Mouse (Mus musculus) left cerebral cortex, postnatal 10 days (tissue): Measurements from ENCODE around the gene Clip1. TPM values are rescaled to one million over a fixed set of nuclear protein-coding genes. Genes with fewer than 3 reads are reported as not detected.

Source experiments
- DNase-seq, 2 experiments: peaks; one replicate each; pipeline ENCODE4 v3.0.0; 2021 to 2022; ENCODE audit warnings: low spot score in 2 of 2, mixed read lengths in 1 of 2; ENCODE audit errors: extremely low spot score in 1 of 2
- intact Hi-C: fragments of 180-260 bp; cut with DNase I; formaldehyde crosslinking; loops from one replicate; pipeline ENCODE4 v1.15.1; 2025
- total RNA-seq, 2 experiments: library from RNA; stranded (reverse); gene quantifications; 2 replicates each; pipeline ENCODE4 v1.2.3; 2021

Gene Clip1
- total RNA-seq, 2 experiments from 2014 or later: 112 to 122 TPM

DNA sequence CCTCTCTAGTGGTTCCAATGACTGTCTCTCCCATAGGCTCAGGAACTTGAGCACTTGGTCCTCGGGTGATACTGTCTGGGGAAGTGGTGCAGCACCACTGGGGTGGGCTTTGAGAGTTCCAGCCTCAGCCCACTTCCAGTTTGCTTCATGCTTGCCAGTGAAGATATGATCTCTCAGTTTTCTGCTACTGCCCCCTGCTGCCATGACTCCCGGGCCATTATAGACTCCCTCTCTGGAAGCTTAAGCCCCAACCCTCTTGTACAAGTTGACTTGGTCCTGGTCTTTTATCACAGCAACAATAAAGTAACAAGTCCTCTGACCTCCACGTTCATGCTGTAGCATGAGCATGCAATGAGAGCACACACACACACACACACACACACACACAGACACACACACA lies 5.3 kb downstream of the Clip1 start:
- intact Hi-C loops: no loop called here
- no peak for DNase-seq

- DNase-seq: no peak
- intact Hi-C loops: no loop called here
Observed at GRCm38 (mm10) chr5:123675717-123676116, 8.7 kb downstream of the Clip1 start.

GRCm38 (mm10) chr5:123675221-123675620 lies 9.2 kb downstream of the Clip1 start:
- intact Hi-C loops: no loop called here
- DNase-seq: no peak

DNA sequence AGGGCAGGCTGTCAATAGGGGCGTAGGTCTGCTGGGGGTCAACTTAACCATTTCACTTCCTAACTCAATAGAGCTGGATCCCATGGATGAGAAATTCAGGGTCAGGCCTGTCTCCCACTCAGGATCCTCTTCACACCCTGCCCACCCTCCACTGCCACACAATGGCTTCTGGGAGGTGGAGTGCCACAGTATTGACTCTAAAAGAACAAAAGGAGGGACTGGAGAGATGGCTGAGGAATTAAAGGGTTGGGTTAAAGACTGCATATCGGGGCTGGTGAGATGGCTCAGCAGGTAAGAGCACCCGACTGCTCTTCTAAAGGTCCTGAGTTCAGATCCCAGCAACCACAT lies 13.0 kb downstream of the Clip1 start:
- intact Hi-C loops: no loop called here
- DNase-seq: no peak

- DNase-seq: no peak
- intact Hi-C loops: no loop called here
Observed at GRCm38 (mm10) chr5:123670800-123671472, 13.5 kb downstream of the Clip1 start.

GRCm38 (mm10) chr5:123669991-123670799 lies 14.2 kb downstream of the Clip1 start:
- intact Hi-C loops: no loop called here

GRCm38 (mm10) chr5:123667915-123668314 lies 16.5 kb downstream of the Clip1 start:
- intact Hi-C loops: no loop called here
- no peak for DNase-seq

More at GRCm38 (mm10) chr5:123669991-123670799, 14.2 kb downstream of the Clip1 start:
- no peak for DNase-seq

DNA sequence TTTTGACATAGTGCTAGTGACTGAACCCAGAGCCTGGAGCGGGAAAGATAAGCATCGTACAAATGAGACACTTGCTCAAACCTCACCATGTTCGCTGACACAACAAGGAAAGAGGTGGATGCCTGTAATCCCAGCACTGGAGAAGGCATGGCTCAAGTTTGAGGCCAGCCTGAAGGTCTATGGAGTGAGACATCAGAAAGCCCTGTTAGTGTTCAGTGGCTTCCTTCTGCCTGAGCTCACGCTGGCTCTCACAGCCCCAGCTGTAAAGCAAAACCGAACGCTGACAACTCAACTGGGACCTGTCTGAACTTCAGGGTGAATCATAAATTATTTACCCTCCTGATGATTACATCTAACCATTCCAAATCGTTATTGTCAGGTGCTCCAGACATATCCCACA lies 18.5 kb downstream of the Clip1 start:
- no peak for DNase-seq
- intact Hi-C loops: no loop called here

GRCm38 (mm10) chr5:123664329-123664728 lies 20.1 kb downstream of the Clip1 start:
- DNase-seq: no peak
- intact Hi-C loops: no loop called here

GRCm38 (mm10) chr5:123662059-123662458 lies 22.4 kb downstream of the Clip1 start:
- peak in 1 of 2 experiments; percentile 45 for DNase-seq

GRCm38 (mm10) chr5:123661602-123662001 lies 22.8 kb downstream of the Clip1 start:
- DNase-seq: no peak
- intact Hi-C loops: no loop called here

More at GRCm38 (mm10) chr5:123662059-123662458, 22.4 kb downstream of the Clip1 start:
- intact Hi-C loops: no loop called here

GRCm38 (mm10) chr5:123657651-123658050 lies 26.8 kb downstream of the Clip1 start:
- DNase-seq: no peak

GRCm38 (mm10) chr5:123654937-123655336 lies 29.5 kb downstream of the Clip1 start:
- intact Hi-C loops: no loop called here
- no peak for DNase-seq

More at GRCm38 (mm10) chr5:123657651-123658050, 26.8 kb downstream of the Clip1 start:
- intact Hi-C loops: no loop called here

DNA sequence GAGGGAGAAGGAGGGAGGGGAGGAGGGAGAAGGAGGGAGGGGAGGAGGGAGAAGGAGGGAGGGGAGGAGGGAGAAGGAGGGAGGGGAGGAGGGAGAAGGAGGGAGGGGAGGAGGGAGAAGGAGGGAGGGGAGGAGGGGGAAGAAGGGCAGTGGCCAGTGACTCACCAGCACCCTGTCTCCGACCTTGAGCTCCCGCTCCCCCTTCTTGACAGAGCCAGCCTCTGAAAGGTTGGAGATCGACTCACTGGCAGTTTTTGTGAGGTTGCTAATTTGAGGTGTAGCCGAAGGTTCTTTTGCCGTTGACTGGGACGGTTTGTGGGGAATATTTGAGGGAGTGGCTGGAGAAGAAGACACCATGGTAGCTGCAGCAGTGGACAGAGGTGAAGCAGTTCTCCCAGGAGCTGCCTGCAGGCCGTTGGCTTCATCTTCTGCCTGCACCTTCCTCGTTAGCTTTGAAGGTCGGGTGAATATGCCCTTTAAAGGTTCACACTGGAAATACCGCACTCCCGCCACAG lies 31.1 kb downstream of the Clip1 start:
- no peak for DNase-seq
- intact Hi-C loops: no loop called here

DNA sequence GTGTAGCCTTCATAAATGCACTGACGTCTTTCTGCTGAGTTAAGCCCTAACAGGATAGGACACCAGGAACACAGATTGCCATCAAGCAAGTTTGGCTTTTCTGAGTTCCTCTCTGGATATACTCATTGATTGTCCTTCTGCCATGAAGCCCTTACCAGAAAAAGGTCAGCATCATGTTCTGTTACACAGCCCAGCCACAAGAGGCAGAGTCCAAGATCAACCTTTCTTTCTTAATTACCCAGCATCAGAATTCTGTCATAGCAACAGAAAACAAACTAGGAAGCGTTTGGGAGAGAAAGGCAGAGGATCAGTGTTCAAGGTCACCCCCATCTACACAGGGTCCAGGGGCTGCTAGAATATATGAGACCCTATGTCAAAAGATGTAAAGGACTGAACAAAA lies 33.6 kb downstream of the Clip1 start:
- DNase-seq: no peak
- intact Hi-C loops: no loop called here

DNA sequence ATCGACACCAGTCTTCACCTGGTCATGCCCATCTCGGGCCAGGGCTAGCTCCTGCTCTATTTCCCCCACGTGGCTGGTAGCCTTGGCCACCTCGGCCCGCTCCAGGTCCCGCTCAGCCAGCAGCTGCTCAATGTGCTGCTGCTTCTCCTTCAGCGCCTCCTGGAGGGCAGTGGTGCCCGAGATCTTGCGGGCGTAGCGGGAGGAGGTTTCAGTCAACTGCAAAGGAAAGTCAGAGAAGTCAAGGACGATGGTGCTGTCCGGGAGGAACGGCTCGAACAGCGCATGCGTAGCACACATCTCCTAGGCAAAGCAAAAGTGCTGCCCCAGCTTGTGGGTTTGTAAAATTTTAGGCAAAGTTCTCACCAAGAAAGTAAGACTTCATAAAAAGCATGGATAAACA lies 42.0 kb downstream of the Clip1 start:
- intact Hi-C loops: no loop called here
- no peak for DNase-seq

DNA sequence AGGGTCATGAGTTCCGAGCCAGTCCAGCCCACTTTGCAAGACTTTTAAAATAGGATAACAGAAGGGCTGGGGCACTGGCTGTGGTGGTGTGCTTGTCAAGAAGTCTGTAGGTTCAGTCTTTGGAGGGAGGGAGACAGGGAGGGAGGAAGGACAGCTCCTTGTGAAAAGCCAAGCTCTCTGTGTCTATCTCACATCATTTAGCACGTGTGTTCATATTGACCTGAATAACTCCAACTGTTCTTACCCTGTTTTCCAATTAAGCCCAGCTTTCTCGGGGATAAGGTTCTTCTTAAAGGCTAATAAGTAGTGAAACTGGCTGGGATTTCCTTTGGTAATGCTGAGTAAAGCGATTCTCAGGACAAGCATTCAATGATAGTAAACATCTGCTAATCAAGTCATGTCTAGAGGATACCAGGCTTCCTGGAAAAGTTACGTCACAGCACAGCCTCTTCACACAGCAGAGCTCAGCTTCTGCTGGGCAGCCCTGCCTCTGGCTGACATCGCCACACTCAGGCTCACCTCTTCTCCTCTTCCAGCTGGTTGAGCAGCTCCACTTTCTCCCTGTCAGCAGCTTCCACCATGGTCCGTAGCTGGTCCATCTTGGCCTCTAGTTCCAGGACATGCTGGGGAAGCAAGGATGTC lies 43.0 kb downstream of the Clip1 start:
- intact Hi-C loops: no loop called here
- no peak for DNase-seq

- no peak for DNase-seq
- intact Hi-C loops: no loop called here
Observed at GRCm38 (mm10) chr5:123640181-123640580, 44.2 kb downstream of the Clip1 start.

DNA sequence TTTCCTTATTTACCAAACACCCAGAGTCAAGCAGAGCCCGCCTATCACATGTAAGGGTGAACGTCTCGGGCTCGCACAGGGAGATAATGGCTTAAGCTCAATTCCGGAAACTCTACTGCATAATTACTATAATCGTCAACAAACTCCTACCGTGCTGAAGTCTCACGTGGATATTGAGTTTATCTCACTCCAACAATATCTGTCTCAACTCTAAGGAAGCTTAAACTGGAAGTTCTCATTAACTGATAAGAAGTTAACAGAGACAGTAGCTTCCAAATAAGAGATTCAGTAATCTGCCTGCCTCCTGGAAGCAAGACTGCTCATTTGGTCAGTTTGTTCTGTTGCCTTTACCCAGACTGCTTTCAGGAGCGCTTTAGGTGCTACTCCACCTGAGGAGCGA lies 53.2 kb downstream of the Clip1 start:
- no peak for DNase-seq
- intact Hi-C loops: no loop called here

- peak in 1 of 2 experiments; percentile 73 for DNase-seq
Observed at GRCm38 (mm10) chr5:123626631-123627030, 57.8 kb downstream of the Clip1 start.

More at GRCm38 (mm10) chr5:123626631-123627030, 57.8 kb downstream of the Clip1 start:
- intact Hi-C loops: loop anchor here (5.0 kb wide), 2 partner anchors 71 to 276 kb away; no protein-coding TSS in a partner anchor
